Mouse (Mus musculus) urinary bladder, postnatal 10 days (tissue): ENCODE measurements around the gene Fam171a2.

Source experiments
- DNase-seq: peaks from one replicate; pipeline ENCODE4 v3.0.0; 2022; ENCODE audit warnings: low spot score

Fam171a2 gene

GRCm38 (mm10) chr11:102409795-102410330 is 37.6 kb downstream of the Fam171a2 start:
- DNase-seq = no peak

GRCm38 (mm10) chr11:102408888-102409794 is 38.3 kb downstream of the Fam171a2 start:
- DNase-seq = no peak

DNA sequence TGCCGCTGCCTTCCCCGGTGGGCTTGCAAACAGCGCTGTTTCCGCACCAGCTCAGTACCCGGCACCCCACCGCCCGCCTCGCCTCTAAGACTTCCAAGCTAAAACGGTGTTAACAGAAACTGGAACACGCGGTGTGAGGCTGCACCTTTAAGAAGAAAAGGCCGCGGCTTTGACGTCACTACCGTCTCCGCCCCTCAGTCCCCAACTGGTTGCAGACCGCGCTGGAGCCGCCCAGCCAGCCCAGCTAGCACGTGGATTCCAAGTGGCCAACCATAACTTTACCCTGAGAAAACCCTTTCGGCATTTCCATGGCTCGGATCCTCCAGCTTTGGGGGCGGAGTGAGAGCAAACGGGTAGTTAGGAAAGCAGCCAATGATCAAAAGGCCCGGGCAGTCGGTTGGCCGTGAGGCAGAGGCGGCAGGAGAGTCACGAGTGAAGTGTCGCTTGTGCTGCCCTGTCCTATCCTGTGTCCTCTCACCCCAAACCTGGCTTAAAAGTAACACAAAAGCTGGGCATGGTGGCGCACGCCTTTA is 39.1 kb downstream of the Fam171a2 start:
- DNase-seq = peak; percentile 86

- DNase-seq = no peak
Observed at GRCm38 (mm10) chr11:102407834-102408215, 39.7 kb downstream of the Fam171a2 start, which contains the start of gene Slc25a39. Slc25a39 (minus strand) TSS chr11:102407946.

DNA sequence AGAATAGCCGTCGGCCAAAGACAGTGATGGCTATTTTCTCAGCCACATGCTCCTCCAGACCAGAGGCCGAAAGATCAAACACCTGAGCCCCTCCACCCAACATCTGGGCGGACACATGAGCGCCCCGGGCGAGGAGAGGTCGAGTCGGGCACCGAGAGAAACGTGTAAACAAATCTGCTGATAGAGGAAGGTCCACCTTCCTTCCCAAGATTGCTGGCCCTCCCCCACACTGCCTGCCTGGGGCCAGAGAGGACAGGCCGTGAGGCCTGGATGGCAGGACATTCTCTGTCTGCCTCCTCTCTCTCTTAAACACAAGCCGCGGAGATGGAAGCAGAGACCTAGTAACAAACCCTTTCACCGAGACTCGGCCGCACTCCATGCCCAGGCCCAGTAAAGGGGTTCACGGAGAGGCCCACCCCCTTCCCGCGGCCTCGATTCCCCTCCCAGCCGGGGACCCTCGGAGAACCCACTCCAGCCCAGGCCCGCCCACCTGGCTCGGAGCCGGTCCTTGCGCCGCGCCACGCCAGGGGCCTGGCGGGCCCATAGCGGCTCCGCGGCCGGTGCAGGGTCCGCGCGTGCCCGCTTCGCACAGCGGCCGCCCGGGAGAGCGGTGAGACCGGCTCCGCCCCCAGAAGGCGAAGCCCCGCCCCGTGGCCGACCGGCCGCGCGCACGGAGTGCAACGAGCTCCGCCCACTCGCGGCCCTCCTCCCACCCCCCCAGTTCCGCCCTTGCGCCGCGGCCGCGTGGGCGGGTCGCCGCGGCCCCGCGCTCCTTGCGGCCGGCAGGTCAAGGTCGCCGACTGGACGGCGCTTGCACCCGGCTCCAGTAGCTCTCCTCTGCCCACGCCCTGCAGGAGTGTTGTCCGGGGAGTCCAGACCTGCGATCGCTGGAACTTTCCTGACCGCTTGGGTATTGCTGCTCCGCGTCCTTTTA is 40.3 kb downstream of the Fam171a2 start:
- DNase-seq = peak; percentile 74

DNA sequence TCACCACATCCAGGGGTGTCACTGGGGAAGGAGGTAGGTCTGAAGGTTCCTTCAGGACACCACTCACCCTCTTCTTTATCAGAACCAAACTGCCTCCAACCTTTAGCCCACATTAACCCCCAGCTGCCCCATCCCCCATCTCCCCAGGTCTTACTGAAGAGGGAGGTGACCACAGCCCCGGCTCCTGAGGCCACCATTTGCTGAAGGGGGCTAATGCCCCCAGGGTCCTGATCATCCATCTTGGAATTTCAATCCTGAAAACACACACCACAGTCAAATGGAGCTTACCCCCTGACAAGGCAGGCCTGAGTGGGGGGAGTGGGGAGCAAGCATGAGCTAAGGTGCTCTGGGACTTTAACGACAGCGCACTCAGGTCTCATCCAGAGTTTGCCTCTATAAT is 41.1 kb downstream of the Fam171a2 start:
- DNase-seq = no peak

GRCm38 (mm10) chr11:102405544-102406285 is 41.8 kb downstream of the Fam171a2 start:
- DNase-seq = no peak

DNA sequence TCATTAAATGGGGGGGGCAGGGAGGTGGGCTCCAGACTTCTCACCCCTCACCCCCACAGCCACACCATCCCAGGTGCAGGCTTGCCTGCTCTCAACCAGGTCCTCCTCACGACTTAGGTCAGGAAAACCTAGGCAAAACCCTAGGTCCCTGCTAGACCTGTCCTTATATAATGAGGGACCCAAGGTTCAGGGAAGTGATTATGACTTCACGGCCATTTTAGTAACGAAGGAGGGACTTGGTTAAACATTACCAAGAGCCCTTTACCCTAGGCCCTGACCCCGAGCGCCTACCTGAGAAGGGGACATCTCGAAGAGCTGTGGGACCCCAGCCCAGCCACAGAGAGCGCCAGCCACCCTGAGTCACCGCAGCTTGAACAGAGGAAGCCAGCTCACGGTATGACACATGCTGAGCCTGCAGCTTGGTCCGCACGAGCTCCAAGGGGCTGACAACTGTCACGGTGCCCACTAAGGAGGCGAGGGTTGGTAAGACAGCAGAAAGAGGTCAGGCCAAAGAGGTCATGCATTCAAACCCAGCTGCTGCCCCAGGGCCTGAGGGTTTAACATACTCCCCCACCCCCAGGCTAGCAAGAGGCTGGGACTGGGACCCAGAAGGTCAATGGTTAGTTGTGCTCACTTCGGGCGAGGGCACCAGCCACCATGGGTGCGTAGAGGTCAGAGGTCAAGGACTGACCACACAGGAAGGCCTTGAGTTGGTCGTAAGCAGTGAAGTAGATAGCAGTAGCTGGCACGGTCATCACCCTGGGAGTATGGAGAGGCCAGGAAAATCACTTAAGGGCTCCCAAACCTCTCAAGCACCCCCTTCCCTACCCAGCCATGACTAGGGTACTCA is 43.1 kb downstream of the Fam171a2 start:
- no peak for DNase-seq

GRCm38 (mm10) chr11:102403657-102404056 is 43.8 kb downstream of the Fam171a2 start:
- DNase-seq = no peak

- no peak for DNase-seq
Observed at GRCm38 (mm10) chr11:102401898-102402500, 45.5 kb downstream of the Fam171a2 start.

DNA sequence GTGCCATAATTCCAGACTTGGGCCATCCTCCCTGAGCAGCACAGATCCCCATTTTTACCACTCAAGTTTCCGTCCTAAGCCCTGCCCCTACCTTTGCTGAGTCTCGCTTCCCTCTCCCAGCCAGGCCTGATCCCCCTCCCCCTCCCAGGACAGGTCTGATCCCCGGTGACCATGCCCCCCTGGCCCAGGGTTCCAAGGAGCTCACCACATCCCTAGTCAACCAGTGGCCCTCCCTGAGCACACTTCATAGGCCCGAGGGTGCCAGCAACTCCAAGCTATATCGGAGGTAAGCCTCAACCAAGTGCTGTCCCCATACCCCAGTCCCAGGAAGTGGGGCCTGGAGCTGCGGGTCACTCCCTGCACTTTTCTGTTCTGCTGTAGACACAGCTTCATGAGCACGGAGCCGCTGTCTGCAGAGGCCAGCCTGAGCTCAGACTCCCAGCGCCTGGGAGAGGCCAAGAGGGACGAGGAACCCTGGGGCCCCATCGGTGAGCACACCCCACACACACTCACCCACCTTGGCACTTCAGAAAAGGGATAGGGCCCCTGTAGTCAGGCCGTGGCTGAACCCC is 46.9 kb downstream of the Fam171a2 start:
- no peak for DNase-seq

DNA sequence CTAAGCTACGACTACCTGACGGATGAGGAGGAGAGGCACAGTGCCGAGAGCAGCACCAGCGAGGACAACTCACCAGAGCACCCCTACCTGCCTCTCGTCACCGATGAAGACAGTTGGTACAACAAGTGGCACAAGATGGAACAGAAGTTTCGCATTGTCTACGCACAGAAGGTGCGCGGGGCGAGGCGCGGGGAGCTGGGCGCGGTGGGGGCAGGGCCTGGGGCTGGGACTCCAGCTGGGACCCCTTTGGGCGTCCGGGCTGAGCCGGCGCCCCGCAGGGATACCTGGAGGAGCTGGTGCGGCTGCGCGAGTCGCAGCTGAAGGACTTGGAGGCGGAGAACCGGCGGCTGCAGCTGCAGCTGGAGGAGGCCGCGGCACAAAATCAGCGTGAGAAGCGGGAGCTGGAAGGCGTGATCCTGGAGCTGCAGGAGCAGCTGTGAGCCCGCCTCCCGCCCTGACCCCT is 47.8 kb downstream of the Fam171a2 start:
- DNase-seq = no peak

GRCm38 (mm10) chr11:102399107-102399506 is 48.4 kb downstream of the Fam171a2 start:
- no peak for DNase-seq

GRCm38 (mm10) chr11:102398007-102398825 is 49.3 kb downstream of the Fam171a2 start:
- DNase-seq = no peak

DNA sequence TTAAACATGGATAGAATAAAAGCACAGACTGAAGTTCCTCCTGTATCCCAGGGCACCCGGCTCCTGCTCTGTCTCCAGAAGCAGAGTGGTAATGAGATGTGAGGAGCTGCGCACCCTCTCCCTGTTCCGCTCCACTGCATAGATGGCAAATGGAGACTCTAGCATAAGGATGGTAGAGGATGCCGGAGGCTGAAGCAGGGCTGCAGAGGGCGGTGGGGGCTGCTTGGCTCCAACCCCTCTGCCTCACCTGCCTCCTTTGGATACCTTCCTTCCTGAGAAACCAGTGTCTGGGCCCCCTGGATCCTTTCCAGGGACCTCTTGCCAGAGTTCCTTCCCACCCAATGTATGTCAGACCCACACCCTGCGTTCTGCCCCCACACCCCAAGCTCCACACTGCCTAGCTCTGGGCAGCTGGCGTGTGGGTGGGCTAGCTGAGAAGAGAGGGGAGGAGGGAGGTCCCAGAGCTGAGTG is 50.8 kb downstream of the Fam171a2 start:
- no peak for DNase-seq

GRCm38 (mm10) chr11:102396263-102396662 is 51.2 kb downstream of the Fam171a2 start:
- no peak for DNase-seq

DNA sequence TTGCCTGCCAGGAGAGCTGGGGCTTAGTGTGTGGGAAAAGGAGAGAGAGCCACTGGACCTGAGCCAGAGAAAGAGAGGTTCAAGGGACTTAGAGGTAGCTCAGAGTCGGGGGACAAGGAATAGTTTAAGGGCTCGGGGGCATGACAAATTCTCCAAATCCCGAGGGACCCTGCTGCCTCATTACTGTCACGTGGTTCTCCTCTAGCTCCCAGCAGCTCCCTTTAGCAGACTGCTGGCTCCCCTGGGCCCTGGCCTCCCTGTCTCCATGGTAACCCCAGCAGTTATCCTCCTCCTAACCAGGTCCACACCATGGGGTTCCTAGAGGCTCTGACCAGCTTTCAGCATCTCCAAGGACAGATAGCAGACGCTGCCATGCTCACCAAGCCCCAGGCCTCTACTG is 52.2 kb downstream of the Fam171a2 start:
- DNase-seq = no peak

DNA sequence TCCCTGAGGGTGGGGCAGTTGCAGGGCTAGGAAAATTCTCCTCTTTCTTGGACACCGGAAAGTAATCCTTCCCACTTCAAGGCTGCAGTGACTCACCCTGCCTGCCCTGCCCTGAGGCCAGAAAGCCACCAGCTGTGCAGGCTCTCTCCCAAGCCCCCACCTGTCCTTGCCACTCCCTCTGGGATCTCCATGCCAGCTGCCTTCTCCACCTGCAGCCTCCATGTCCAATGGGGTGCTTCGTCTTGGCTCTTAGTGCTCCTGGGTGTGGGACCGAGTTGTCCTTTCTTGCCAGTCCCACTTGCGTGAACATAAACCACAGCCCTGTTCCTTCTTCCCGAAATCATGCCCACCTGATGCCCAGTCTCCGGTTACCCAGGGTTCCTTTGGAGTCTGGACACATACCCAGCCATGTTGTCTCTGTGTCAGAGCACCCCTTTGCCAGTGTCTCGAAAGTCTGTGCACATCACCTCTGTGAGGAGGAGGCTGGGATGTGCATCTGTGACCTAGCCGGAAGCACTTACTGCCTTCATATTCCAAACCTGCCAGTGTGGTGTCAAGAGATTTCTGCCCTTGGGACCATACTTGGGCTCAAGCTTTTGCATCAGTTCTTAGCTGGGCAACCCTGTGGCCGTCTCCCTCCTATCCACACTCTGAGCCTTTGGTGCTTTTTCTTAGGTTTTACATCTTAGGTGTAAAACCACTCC is 52.9 kb downstream of the Fam171a2 start:
- DNase-seq = no peak
